ENCODE assay signal across 17 mouse cellular contexts in the genomic region with DNA sequence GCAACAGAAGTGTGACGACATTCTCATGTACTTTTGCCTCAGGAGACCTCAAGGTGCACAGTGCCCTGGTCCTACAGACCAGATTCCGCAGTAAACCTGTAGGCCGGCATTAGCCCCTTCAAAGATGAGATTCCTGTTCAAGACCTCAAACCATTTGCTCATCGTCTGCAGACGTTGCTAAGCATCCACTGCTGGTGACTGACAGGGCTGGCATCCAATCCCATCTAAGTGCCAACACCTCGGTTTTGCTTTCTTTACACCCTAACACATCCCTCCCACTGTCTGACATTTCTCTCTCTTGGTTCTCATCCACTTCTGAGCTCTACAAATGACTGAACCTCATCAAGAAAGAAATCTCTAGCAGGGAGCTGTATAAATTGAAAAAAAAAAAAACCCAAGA. TPM values are rescaled to one million over a fixed set of nuclear protein-coding genes. Genes with fewer than 3 reads are reported as not detected.
DNase-seq lines count a peak whose midpoint lies in the region; ATAC-seq and TF ChIP-seq lines count a peak whose summit lies in the region.
"Had no signal": no experiment of that assay in that cellular context is flagged by ENCODE, and none has a peak within 500 bp of the region (broad histone marks: within the 10 kb centered on the region; RNA-seq: fewer than 3 reads in every experiment).

No protein-coding gene starts in this region.

- H3K27ac ChIP-seq in heart, embryonic 10.5 days: no peak overlapping the region
- H3K27ac ChIP-seq in hindbrain, embryonic 13.5 days: no peak overlapping the region
- H3K27ac ChIP-seq: embryonic facial prominence, embryonic 13.5 days; hindbrain, embryonic 15.5 days; limb, embryonic 13.5 days; neural tube, embryonic 15.5 days had no signal

- H3K9me3 ChIP-seq in heart, embryonic 10.5 days: no peaks in the 10 kb centered on the region
- no peaks in the 10 kb centered on the region for H3K9me3 ChIP-seq in hindbrain, embryonic 13.5 days
- H3K9me3 ChIP-seq: embryonic facial prominence, embryonic 13.5 days; hindbrain, embryonic 15.5 days; limb, embryonic 13.5 days; megakaryocyte, embryonic 14.5 days; neural tube, embryonic 15.5 days had no signal

- no peak overlapping the region for H3K4me2 ChIP-seq in hindbrain, embryonic 13.5 days
- H3K4me2 ChIP-seq: embryonic facial prominence, embryonic 13.5 days; hindbrain, embryonic 15.5 days; limb, embryonic 13.5 days; lung, embryonic 14.5 days; neural tube, embryonic 15.5 days had no signal

- no peak for ATAC-seq in hindbrain, embryonic 13.5 days (ENCODE audit: low FRiP score)

- DNase-seq in heart, embryonic 10.5 days (ENCODE audit: low spot score): peak; percentile 24
- no peak for DNase-seq in heart, adult 9 months (ENCODE audit: low spot score in 2 of 2)
- DNase-seq in brain, embryonic 14.5 days (ENCODE audit: low read depth): peak; percentile 74
- peak; percentile 72 to 84 for DNase-seq in frontal cortex, adult 2 months (ENCODE audit: extremely low spot score in 1 of 2, low spot score in 1 of 2)
- DNase-seq in right cerebral cortex, adult 18-20 months: peak; percentile 83
- no peak for DNase-seq in adrenal gland, adult 2 months
- DNase-seq: cerebellum, postnatal 25 days; gastrocnemius, postnatal 14 days; kidney, postnatal 10 days; lung, embryonic 14.5 days; thymus, postnatal 14 days had no signal

- no peaks in the 10 kb centered on the region for H3K27me3 ChIP-seq in heart, embryonic 10.5 days (ENCODE audit: insufficient read depth, poor library complexity, severe bottlenecking)
- H3K27me3 ChIP-seq in hindbrain, embryonic 13.5 days: no peaks in the 10 kb centered on the region
- H3K27me3 ChIP-seq: embryonic facial prominence, embryonic 13.5 days; hindbrain, embryonic 15.5 days; limb, embryonic 13.5 days; megakaryocyte, embryonic 14.5 days; neural tube, embryonic 15.5 days had no signal

- no peak overlapping the region for H3K4me3 ChIP-seq in heart, embryonic 10.5 days
- H3K4me3 ChIP-seq in hindbrain, embryonic 13.5 days: no peak overlapping the region
- H3K4me3 ChIP-seq: embryonic facial prominence, embryonic 13.5 days; hindbrain, embryonic 15.5 days; limb, embryonic 13.5 days; megakaryocyte, embryonic 14.5 days; neural tube, embryonic 15.5 days had no signal

- TF ChIP-seq CTCF in brain, embryonic 14.5 days (IDR thresholded peaks at IDR 0.05; ENCODE audit: borderline replicate concordance, extremely low read depth, insufficient read depth, insufficient read length): no peak

- H3K36me3 ChIP-seq in heart, embryonic 10.5 days: no peaks in the 10 kb centered on the region
- H3K36me3 ChIP-seq in hindbrain, embryonic 13.5 days: no peaks in the 10 kb centered on the region
- H3K36me3 ChIP-seq: embryonic facial prominence, embryonic 13.5 days; hindbrain, embryonic 15.5 days; limb, embryonic 13.5 days; neural tube, embryonic 15.5 days had no signal

- no peak for TF ChIP-seq POLR2A in brain, embryonic 14.5 days (IDR thresholded peaks at IDR 0.05; ENCODE audit: borderline replicate concordance, extremely low read depth, insufficient read depth, insufficient read length, poor library complexity, severe bottlenecking)

- H3K4me1 ChIP-seq in heart, embryonic 10.5 days: peaks cover 39% of the 10 kb centered on the region
- 0 out of 2 replicates have a peak, but pooled peaks cover 3% of the 10 kb centered on the region for H3K4me1 ChIP-seq in hindbrain, embryonic 13.5 days (replicated peaks)
- H3K4me1 ChIP-seq: hindbrain, embryonic 15.5 days had no signal

- WGBS in heart, embryonic 10.5 days: 79% methylated on average over 6 of the region's 6 CpGs
- WGBS in hindbrain, embryonic 13.5 days: 89% methylated on average over 6 of the region's 6 CpGs

- no peak overlapping the region for H3K9ac ChIP-seq in hindbrain, embryonic 13.5 days
- H3K9ac ChIP-seq: embryonic facial prominence, embryonic 13.5 days; hindbrain, embryonic 15.5 days; limb, embryonic 13.5 days; lung, embryonic 14.5 days; neural tube, embryonic 15.5 days had no signal

RNA-seq across cellular contexts. Expression of a gene that starts 24.4 kb away (rescaled TPM):
- 41.5 and 45.9 TPM in 2 replicates for polyA plus RNA-seq in heart, embryonic 10.5 days (2016; fragmentation: Nextera tagmentation; extraction: Ambion mirVana)
- polyA plus RNA-seq in brain, embryonic 14.5 days (2012; rRNA removed): 8.6 and 13.6 TPM in 2 replicates
- 26.3 and 27.9 TPM in 2 replicates for polyA plus RNA-seq in frontal cortex, adult 2 months (2012; rRNA removed)
- 10 to 100 TPM; 71.4 to 73.5 TPM for total RNA-seq in adrenal gland, adult 2 months (2021)
- 13.3 and 16.8 TPM in 2 replicates for polyA plus RNA-seq in adrenal gland, adult 2 months (2012; rRNA removed)
- 17.7 and 19.1 TPM in 2 replicates for polyA plus RNA-seq in hindbrain, embryonic 13.5 days (2015; fragmentation: Nextera tagmentation; extraction: Ambion mirVana)

Comparison
In these comparisons a context has a peak if more than half of its experiments do, and no peak if none do; other contexts are left out.
1. DNase-seq: peak in heart, embryonic 10.5 days (single experiment), brain, embryonic 14.5 days (single experiment), frontal cortex, adult 2 months (2 of 2) and right cerebral cortex, adult 18-20 months (single experiment); none in heart, adult 9 months (0 of 2) and adrenal gland, adult 2 months (single experiment).